Mouse (Mus musculus): ENCODE results near the gene Mtus2. TPM values are rescaled to one million over a fixed set of nuclear protein-coding genes. Genes with fewer than 3 reads are reported as not detected.

Gene Mtus2
- polyA plus RNA-seq, 1 experiment from 2014 or later = 27.7 TPM

Other genes with a start within 250 kb of the Mtus2 start
- 11.2 and 15.1 TPM in 2 replicates for gene Flt1, start 231.3 kb upstream of the Mtus2 start, polyA plus RNA-seq (2014; fragmentation: Nextera tagmentation; extraction: Ambion mirVana)
- gene Pomp, start 96.9 kb upstream of the Mtus2 start, polyA plus RNA-seq (2014; fragmentation: Nextera tagmentation; extraction: Ambion mirVana) = 418 and 439 TPM in 2 replicates
- gene Slc46a3, start 62.5 kb upstream of the Mtus2 start, polyA plus RNA-seq (2014; fragmentation: Nextera tagmentation; extraction: Ambion mirVana) = 2.9 and 3.4 TPM in 2 replicates

Measured in intestine, embryonic 14.5 days (tissue).